In the genomic region with DNA sequence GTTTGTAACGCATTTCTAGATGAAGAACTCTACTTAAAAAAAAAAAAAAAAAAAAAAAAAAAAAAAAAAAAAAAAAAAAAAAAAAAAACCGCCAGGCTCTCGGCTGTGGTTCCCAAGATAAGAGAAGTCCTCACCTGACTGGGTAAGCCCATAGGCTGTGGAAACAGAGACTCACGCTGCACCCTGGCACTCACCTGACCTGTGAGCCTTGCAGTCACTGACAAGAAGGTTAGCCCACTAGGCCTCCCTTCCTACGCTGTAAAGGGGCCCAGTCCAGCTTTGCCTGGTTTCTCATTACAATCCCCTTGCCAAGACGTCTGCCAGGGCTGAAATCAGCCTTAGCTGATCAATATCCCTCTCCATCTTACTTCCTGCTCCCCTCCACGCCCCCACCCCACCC, we compare ENCODE assay signal across 14 mouse cellular contexts. TPM values are rescaled to one million over a fixed set of nuclear protein-coding genes. Genes with fewer than 3 reads are reported as not detected.
DNase-seq lines count a peak whose midpoint lies in the region; ATAC-seq lines count a peak whose summit lies in the region.
"Had no signal": no experiment of that assay in that cellular context is flagged by ENCODE, and none has a peak within 500 bp of the region (broad histone marks: within the 10 kb centered on the region; RNA-seq: fewer than 3 reads in every experiment).

No protein-coding gene starts in this region.

- DNase-seq in liver: no peak
- DNase-seq in thymus, postnatal 0 days (ENCODE audit: low spot score): peak; percentile 64
- no peak for DNase-seq in cerebellum, adult 9-11 months
- no peak for DNase-seq in urinary bladder, adult 2 months (ENCODE audit: low spot score)
- DNase-seq: kidney, adult 11 months; lung, postnatal 10 days had no signal

- 71% methylated on average over 7 of the region's 7 CpGs for WGBS in forebrain, embryonic 12.5 days
- WGBS in forebrain, embryonic 13.5 days: 70% methylated on average over 7 of the region's 7 CpGs
- WGBS in liver, embryonic 12.5 days (ENCODE audit: insufficient replicate concordance): 29% methylated on average over 7 of the region's 7 CpGs

- no peaks in the 10 kb centered on the region for H3K36me3 ChIP-seq in forebrain, embryonic 12.5 days (replicated peaks)
- no peaks in the 10 kb centered on the region for H3K36me3 ChIP-seq in forebrain, embryonic 13.5 days (ENCODE audit: poor library complexity, severe bottlenecking)
- H3K36me3 ChIP-seq in liver, embryonic 12.5 days: no peaks in the 10 kb centered on the region

- 0 out of 2 replicates have a peak overlapping the region, but pooled peaks have one; percentile 37 for H3K27ac ChIP-seq in forebrain, embryonic 12.5 days
- H3K27ac ChIP-seq in forebrain, embryonic 13.5 days: no peak overlapping the region; the same call in 1 of the 2 replicates
- H3K27ac ChIP-seq in liver, embryonic 12.5 days: no peak overlapping the region
- H3K27ac ChIP-seq: layer of hippocampus, adult 2 months had no signal

- H3K4me1 ChIP-seq in forebrain, embryonic 12.5 days: peaks cover 16% of the 10 kb centered on the region
- peaks cover 8% of the 10 kb centered on the region for H3K4me1 ChIP-seq in forebrain, embryonic 13.5 days
- peaks cover 20% of the 10 kb centered on the region for H3K4me1 ChIP-seq in liver, embryonic 12.5 days

- no peak for ATAC-seq in forebrain, embryonic 12.5 days (ENCODE audit: low FRiP score)
- ATAC-seq in forebrain, embryonic 13.5 days: no peak
- peak; percentile 62 for ATAC-seq in liver, embryonic 12.5 days
- ATAC-seq in megakaryocyte progenitor cell, adult 5-6 weeks (replicated peaks; ENCODE audit: poor library complexity): peak; percentile 58
- ATAC-seq: activated CD4-positive, CD25-positive, alpha-beta regulatory T cell, adult 4 months had no signal

- H3K27me3 ChIP-seq in forebrain, embryonic 12.5 days: no peaks in the 10 kb centered on the region
- H3K27me3 ChIP-seq in forebrain, embryonic 13.5 days: no peaks in the 10 kb centered on the region
- no peaks in the 10 kb centered on the region for H3K27me3 ChIP-seq in liver, embryonic 12.5 days (replicated peaks)

- H3K9me3 ChIP-seq in forebrain, embryonic 12.5 days: no peaks in the 10 kb centered on the region
- no peaks in the 10 kb centered on the region for H3K9me3 ChIP-seq in forebrain, embryonic 13.5 days (replicated peaks)
- no peaks in the 10 kb centered on the region for H3K9me3 ChIP-seq in liver, embryonic 12.5 days (replicated peaks)

- H3K9ac ChIP-seq in forebrain, embryonic 12.5 days: no peak overlapping the region
- H3K9ac ChIP-seq in forebrain, embryonic 13.5 days: no peak overlapping the region
- H3K9ac ChIP-seq in liver, embryonic 12.5 days: no peak overlapping the region

- H3K4me2 ChIP-seq in forebrain, embryonic 12.5 days: no peak overlapping the region
- no peak overlapping the region for H3K4me2 ChIP-seq in forebrain, embryonic 13.5 days
- H3K4me2 ChIP-seq in liver, embryonic 12.5 days: no peak overlapping the region
- H3K4me2 ChIP-seq: heart, embryonic 11.5 days had no signal

- H3K4me3 ChIP-seq in forebrain, embryonic 12.5 days (replicated peaks): no peak overlapping the region
- no peak overlapping the region for H3K4me3 ChIP-seq in forebrain, embryonic 13.5 days
- no peak overlapping the region for H3K4me3 ChIP-seq in liver, embryonic 12.5 days
- H3K4me3 ChIP-seq: layer of hippocampus, adult 2 months had no signal

RNA-seq across cellular contexts. Expression of a gene that starts 46.5 kb away (rescaled TPM):
- polyA plus RNA-seq in forebrain, embryonic 12.5 days (2016; fragmentation: Nextera tagmentation; extraction: Ambion mirVana): 8.4 TPM in 2 replicates
- polyA plus RNA-seq in forebrain, embryonic 13.5 days (2015; fragmentation: Nextera tagmentation; extraction: Ambion mirVana): 8.7 and 9.8 TPM in 2 replicates
- 2.9 and 3.5 TPM in 2 replicates for polyA plus RNA-seq in liver, embryonic 12.5 days (2016; fragmentation: Nextera tagmentation; extraction: Ambion mirVana)
- total RNA-seq in megakaryocyte progenitor cell, adult 5-6 weeks (2015): not detected in 2 replicates
- total RNA-seq in megakaryocyte progenitor cell, adult 5-6 weeks (2017): not detected in 2 replicates
- polyA plus RNA-seq in thymus, postnatal 0 days (2015; fragmentation: Nextera tagmentation; extraction: Ambion mirVana): 1.1 and 1.7 TPM in 2 replicates
- 42.1 and 60.0 TPM in 2 replicates for polyA plus RNA-seq in urinary bladder, adult 2 months (2012; rRNA removed)
- total RNA-seq: MEL had no signal

Comparison
In these comparisons a context has a peak if more than half of its experiments do, and no peak if none do; other contexts are left out.
1. ATAC-seq: peak in liver, embryonic 12.5 days (single experiment) and megakaryocyte progenitor cell, adult 5-6 weeks (single experiment); none in forebrain, embryonic 12.5 days (single experiment) and forebrain, embryonic 13.5 days (single experiment).